In the genomic region with DNA sequence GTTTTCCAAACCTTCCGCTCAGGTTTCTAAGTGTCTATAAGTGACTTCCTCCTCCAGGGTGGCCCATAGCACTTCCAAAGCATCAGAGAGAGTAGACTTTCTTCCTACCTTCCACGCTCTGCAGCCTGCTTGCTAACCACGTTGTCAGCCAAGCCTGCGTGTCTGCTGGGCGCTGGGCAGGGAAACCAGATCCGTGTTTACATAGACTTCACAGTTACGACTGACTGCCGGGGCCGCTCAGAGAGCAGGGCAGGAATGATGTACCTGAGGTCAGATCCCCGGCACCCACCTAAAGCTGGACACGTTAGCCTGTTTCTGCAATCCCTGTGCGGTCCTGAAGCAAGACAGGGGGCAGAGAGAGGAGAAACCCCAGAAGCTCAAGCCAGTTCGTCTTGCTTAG, we compare ENCODE assay signal across 12 mouse cellular contexts. TPM values are rescaled to one million over a fixed set of nuclear protein-coding genes. Genes with fewer than 3 reads are reported as not detected.
DNase-seq lines count a peak whose midpoint lies in the region; ATAC-seq lines count a peak whose summit lies in the region.
"Had no signal": no experiment of that assay in that cellular context is flagged by ENCODE, and none has a peak within 500 bp of the region (broad histone marks: within the 10 kb centered on the region; RNA-seq: fewer than 3 reads in every experiment).

No protein-coding gene starts in this region.

- H3K36me3 ChIP-seq in kidney, embryonic 15.5 days, result peaks cover 55% of the 10 kb centered on the region

- peak overlapping the region; percentile 55; the same call in 1 of the 2 replicates for H3K27ac ChIP-seq in kidney, embryonic 15.5 days

- no peak overlapping the region for H3K9ac ChIP-seq in kidney, embryonic 15.5 days

- no peaks in the 10 kb centered on the region for H3K27me3 ChIP-seq in kidney, embryonic 15.5 days

- no peak overlapping the region for H3K4me2 ChIP-seq in kidney, embryonic 15.5 days

- no peak for DNase-seq in frontal cortex, postnatal 36 days (ENCODE audit: low spot score in 2 of 2)
- no peak for DNase-seq in kidney, adult 11 months
- peak; percentile 39 for DNase-seq in right cerebral cortex, postnatal 25 days
- no peak for DNase-seq in right cerebral cortex, postnatal 10 days (ENCODE audit: low spot score in 2 of 2)
- peak; percentile 36 for DNase-seq in yolk sac, embryonic 10.5 days (ENCODE audit: low spot score)
- no peak for DNase-seq in lung, postnatal 14 days
- DNase-seq: cerebellum, postnatal 10 days; gastrocnemius, postnatal 25 days; kidney, postnatal 25 days; thymus, postnatal 14 days had no signal

- H3K4me3 ChIP-seq in kidney, embryonic 15.5 days (replicated peaks), result no peak overlapping the region

- ATAC-seq in frontal cortex, adult (ENCODE audit: low TSS enrichment), result 0 out of 2 replicates have a peak, but pooled peaks have one; percentile 12
- ATAC-seq in kidney, embryonic 15.5 days (replicated peaks; ENCODE audit: low FRiP score), result peak; percentile 75

- H3K4me1 ChIP-seq in kidney, embryonic 15.5 days, result peaks cover 51% of the 10 kb centered on the region

- WGBS in kidney, embryonic 15.5 days, result 36% methylated on average over 13 of the region's 13 CpGs

- no peaks in the 10 kb centered on the region for H3K9me3 ChIP-seq in kidney, embryonic 15.5 days (replicated peaks)

RNA-seq across cellular contexts. Expression of gene Mrln, which starts 36.1 kb away (rescaled TPM):
- 7.2 and 8.0 TPM in 2 replicates for polyA plus RNA-seq in kidney, embryonic 15.5 days (2015; fragmentation: Nextera tagmentation; extraction: Ambion mirVana)

Comparison
In these comparisons a context has a peak if more than half of its experiments do, and no peak if none do; other contexts are left out.
1. DNase-seq: peak in right cerebral cortex, postnatal 25 days (single experiment) and yolk sac, embryonic 10.5 days (single experiment); none in frontal cortex, postnatal 36 days (0 of 2), kidney, adult 11 months (single experiment), right cerebral cortex, postnatal 10 days (0 of 2) and lung, postnatal 14 days (single experiment).